Mouse (Mus musculus) embryonic facial prominence, embryonic 10.5 days (tissue): ENCODE results near the gene Coro7. TPM values are rescaled to one million over a fixed set of nuclear protein-coding genes. Genes with fewer than 3 reads are reported as not detected.
A peak's percentile ranks its signal among the peaks of the same experiment; 100 is the strongest.

Experiments used
- DNase-seq: peaks from one replicate; pipeline ENCODE4 v3.0.0-alpha.2; 2017; ENCODE audit warnings: low spot score
- H3K27ac ChIP-seq: fragments of 300-500 bp; sonication (generic); replicated peaks from 2 replicates; pipeline ENCODE4 v1.5.1; 2016; ENCODE audit warnings: mild to moderate bottlenecking
- H3K27me3 ChIP-seq: fragments of 300-500 bp; sonication (generic); replicated peaks from 2 replicates; pipeline ENCODE4 v1.6.1; 2016; ENCODE audit warnings: low read depth, mild to moderate bottlenecking; ENCODE audit not compliant: poor library complexity, severe bottlenecking
- H3K36me3 ChIP-seq: fragments of 300-500 bp; sonication (generic); replicated peaks from 2 replicates; pipeline ENCODE4 v1.6.1; 2016; ENCODE audit warnings: mild to moderate bottlenecking, moderate library complexity
- H3K4me1 ChIP-seq: fragments of 300-500 bp; sonication (generic); 2 replicates; pipeline ENCODE4 v1.6.1; 2016
- H3K4me3 ChIP-seq: fragments of 300-500 bp; sonication (generic); 2 replicates; pipeline ENCODE4 v1.5.1; 2016; ENCODE audit warnings: mild to moderate bottlenecking, moderate library complexity
- H3K9me3 ChIP-seq: fragments of 300-500 bp; sonication (generic); 2 replicates; pipeline ENCODE4 v1.6.1; 2016; ENCODE audit warnings: mild to moderate bottlenecking
- WGBS: fragments of 180-500 bp; shearing (Covaris S2); methylation state at CpG from one replicate; pipeline ENCODE4 v1.1.7; 2016; 5-methylcytosine and 5-hydroxymethylcytosine counted together
- polyA plus RNA-seq: library from polyadenylated mRNA; unstranded; fragments of >200 nt; fragmentation: Nextera tagmentation; extraction: Ambion mirVana; gene quantifications from 2 replicates; pipeline ENCODE4 v1.2.1, GENCODE M21; 2016

The Coro7 gene
- polyA plus RNA-seq, 1 experiment from 2014 or later: 23.3 TPM

DNA sequence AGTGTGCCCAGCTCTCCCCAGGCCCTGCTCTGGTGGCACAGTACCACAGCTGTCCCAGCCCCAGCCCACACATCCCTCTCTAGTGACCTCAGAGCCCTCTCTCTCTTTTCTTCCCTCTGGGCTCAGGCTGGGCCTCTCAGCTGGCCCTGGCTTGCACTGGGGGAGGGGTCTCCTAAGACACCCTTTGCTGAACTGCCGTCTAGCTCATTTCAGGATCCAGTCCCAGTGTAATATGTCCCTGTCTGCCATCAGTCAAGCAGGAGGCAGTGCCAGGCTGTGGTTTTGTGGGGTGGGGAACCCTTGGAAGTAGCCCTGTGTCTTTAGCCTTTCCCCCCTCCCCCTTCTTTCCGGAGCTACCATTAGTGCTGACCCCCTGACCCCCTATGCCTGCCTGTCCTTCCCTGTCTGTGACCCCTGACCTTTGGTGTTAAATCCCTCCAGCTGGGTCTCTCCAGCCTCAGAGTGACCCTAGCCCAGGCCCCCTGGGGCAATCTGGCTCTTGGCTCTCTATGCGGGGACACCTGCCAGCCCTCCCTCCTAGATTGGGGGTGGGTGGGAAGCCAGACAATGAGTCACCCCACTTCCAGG is 83.3 kb downstream of the Coro7 start:
- DNase-seq: peak; percentile 65
- Histone ChIP-seq H3K36me3 (0 out of 2 replicates have a peak, but pooled peaks cover 2% of the 10 kb centered on the region), H3K27ac (peak overlapping the region; percentile 96), H3K27me3 (no peaks in the 10 kb centered on the region), H3K4me3 (peak overlapping the region; percentile 83), H3K4me1 (peaks cover 87% of the 10 kb centered on the region), H3K9me3 (no peaks in the 10 kb centered on the region)
- 5% methylated on average over 3 of the region's 3 CpGs for WGBS

DNA sequence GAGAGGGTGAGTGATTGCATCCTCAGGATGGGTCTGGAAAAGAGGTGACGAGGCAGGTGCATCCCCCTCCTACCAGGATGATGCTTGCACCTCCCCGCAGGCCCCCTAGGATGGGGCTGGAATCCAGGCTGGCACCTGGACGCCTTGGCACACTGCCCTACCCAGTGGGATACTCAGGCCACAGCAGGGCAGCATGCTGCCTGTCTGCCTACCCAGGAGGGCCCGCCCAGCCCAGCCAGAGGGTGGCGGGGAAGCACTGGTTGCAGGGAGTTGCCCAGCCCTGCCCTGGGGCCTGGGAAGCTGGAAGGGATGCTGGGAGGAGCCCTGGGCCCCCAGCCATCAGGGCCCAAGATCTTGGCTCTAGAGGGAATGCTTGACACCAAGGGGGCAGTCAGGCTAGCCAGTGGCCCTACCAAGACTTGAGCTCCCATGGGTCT is 84.0 kb downstream of the Coro7 start:
- Histone ChIP-seq H3K4me3 (peak overlapping the region; percentile 83), H3K27ac (peak overlapping the region; percentile 96), H3K9me3 (no peaks in the 10 kb centered on the region), H3K36me3 (peaks cover 6% of the 10 kb centered on the region), H3K27me3 (no peaks in the 10 kb centered on the region), H3K4me1 (peaks cover 80% of the 10 kb centered on the region)
- peak; percentile 38 for DNase-seq
- WGBS: 0% methylated on average over 5 of the region's 5 CpGs

DNA sequence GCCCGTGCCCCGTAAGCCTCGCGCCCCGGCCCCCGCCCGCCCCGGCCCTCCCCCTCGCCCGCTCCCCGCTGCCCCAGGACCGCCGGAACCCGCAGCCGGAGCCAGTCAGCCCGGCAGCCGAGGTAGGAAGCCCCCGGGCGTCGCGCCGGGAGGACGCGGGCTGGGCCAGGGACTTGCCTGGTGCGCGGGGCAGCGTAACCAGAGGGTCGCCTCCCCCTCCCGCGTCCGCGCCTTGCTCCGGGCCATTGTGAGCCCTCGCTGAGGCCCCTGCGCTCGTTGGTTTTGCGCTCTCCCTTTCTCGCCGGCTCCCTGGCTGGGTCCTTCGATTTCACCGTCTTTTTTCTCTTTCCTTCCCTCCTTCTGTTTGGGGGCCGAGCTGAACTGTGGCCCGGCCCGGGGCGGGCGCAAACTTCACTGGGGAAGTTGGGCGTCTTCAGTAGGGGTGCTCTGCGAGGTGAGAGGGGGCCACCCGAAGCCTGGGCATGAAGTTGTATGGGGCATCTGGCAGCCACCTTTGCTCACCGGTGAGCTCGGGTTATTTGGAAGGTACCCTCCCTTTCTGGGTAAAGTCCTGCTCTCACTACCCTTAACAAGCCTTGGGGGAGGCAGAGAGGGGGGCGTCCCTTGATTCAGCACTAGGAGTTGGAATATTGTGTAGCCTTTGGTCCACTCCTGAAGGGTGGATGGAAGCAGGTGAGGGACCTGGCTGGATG is 84.6 kb downstream of the Coro7 start:
- no peak for DNase-seq
- Histone ChIP-seq H3K36me3 (peaks cover 12% of the 10 kb centered on the region), H3K9me3 (no peaks in the 10 kb centered on the region), H3K4me3 (peak overlapping the region; percentile 83), H3K27ac (peak overlapping the region; percentile 96), H3K4me1 (peaks cover 74% of the 10 kb centered on the region), H3K27me3 (no peaks in the 10 kb centered on the region)
- WGBS: under 1% methylated on average over 46 of the region's 52 CpGs

GRCm38 (mm10) chr16:4593971-4594813 is 85.4 kb downstream of the Coro7 start, which contains the start of gene Glis2:
Gene Glis2 (plus strand): TSS chr16:4594713.
- Histone ChIP-seq H3K9me3 (no peaks in the 10 kb centered on the region), H3K36me3 (peaks cover 13% of the 10 kb centered on the region), H3K27ac (peak within 1 kb of the TSS; percentile 96), H3K4me3 (peak within 1 kb of the TSS; percentile 83), H3K4me1 (peaks cover 66% of the 10 kb centered on the region), H3K27me3 (no peaks in the 10 kb centered on the region)
- DNase-seq: peak; percentile 96
- WGBS: under 1% methylated on average over 51 of the region's 74 CpGs

GRCm38 (mm10) chr16:4592909-4593875 is 86.4 kb downstream of the Coro7 start:
- H3K9me3 ChIP-seq: no peaks in the 10 kb centered on the region
- 16% methylated on average over 32 of the region's 32 CpGs for WGBS
- H3K4me1 ChIP-seq: peaks cover 56% of the 10 kb centered on the region
- H3K4me3 ChIP-seq: peak overlapping the region; percentile 83
- H3K27ac ChIP-seq: peak overlapping the region; percentile 96
- H3K27me3 ChIP-seq: no peaks in the 10 kb centered on the region
- H3K36me3 ChIP-seq: peaks cover 13% of the 10 kb centered on the region
- peak; percentile 62 for DNase-seq

- H3K4me3 ChIP-seq: no peak overlapping the region
- H3K27me3 ChIP-seq: no peaks in the 10 kb centered on the region
- H3K4me1 ChIP-seq: peaks cover 53% of the 10 kb centered on the region
- H3K36me3 ChIP-seq: peaks cover 13% of the 10 kb centered on the region
- no peak overlapping the region for H3K27ac ChIP-seq
- 95% methylated on average over 9 of the region's 9 CpGs for WGBS
- no peaks in the 10 kb centered on the region for H3K9me3 ChIP-seq
- no peak for DNase-seq
Observed at GRCm38 (mm10) chr16:4590236-4590635, 89.3 kb downstream of the Coro7 start.

- Histone ChIP-seq H3K27me3 (no peaks in the 10 kb centered on the region), H3K9me3 (no peaks in the 10 kb centered on the region), H3K4me3 (peak overlapping the region; percentile 58; the same call in 1 of the 2 replicates), H3K4me1 (peaks cover 32% of the 10 kb centered on the region), H3K36me3 (peaks cover 13% of the 10 kb centered on the region), H3K27ac (peak overlapping the region; percentile 91)
- DNase-seq: peak; percentile 18
- WGBS: 57% methylated on average over 5 of the region's 5 CpGs
Observed at GRCm38 (mm10) chr16:4587516-4588210, 91.9 kb downstream of the Coro7 start.

DNA sequence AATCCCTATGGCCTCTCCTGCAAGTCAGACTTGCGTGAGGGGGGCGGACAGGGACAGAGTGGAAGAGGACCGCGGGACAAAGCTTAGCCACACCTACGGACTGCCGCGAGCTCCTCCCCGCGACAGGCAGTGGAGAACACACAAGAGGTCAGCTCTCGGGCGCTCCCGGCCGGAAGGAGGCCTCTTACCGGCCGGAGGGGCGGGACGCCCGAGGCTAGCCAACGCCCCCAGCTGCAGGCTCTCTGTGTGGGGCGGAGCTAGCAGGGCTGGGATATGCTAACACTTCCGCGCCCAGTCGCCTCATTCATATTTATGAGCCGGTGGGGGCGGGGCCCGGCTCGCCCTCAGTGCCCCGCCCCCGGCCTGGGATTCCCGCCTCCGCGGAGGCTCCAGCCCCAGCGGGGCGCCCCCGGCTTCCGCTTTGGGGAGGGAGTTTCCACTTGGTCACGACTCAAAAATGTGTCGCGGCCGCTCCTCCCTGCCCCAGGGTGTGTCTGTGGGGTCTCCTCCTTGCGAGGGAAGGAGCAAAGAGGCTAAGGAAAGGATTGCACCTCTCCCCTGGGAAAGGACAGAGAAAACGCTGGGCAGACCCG is 93.0 kb downstream of the Coro7 start:
- peaks cover 13% of the 10 kb centered on the region for H3K36me3 ChIP-seq
- H3K9me3 ChIP-seq: no peaks in the 10 kb centered on the region
- DNase-seq: peak; percentile 98
- peak overlapping the region; percentile 58 for H3K4me3 ChIP-seq
- H3K27ac ChIP-seq: peak overlapping the region; percentile 91
- WGBS: under 1% methylated on average over 43 of the region's 43 CpGs
- H3K4me1 ChIP-seq: peaks cover 27% of the 10 kb centered on the region
- H3K27me3 ChIP-seq: no peaks in the 10 kb centered on the region

GRCm38 (mm10) chr16:4585642-4586530 is 93.7 kb downstream of the Coro7 start:
- Histone ChIP-seq H3K4me1 (peaks cover 27% of the 10 kb centered on the region), H3K4me3 (peak overlapping the region; percentile 58)
- no peak for DNase-seq

GRCm38 (mm10) chr16:4584438-4584837 is 95.1 kb downstream of the Coro7 start:
- H3K9me3 ChIP-seq: no peaks in the 10 kb centered on the region
- WGBS: 79% methylated on average over 5 of the region's 5 CpGs
- no peak for DNase-seq
- no peaks in the 10 kb centered on the region for H3K36me3 ChIP-seq
- peaks cover 27% of the 10 kb centered on the region for H3K4me1 ChIP-seq
- no peak overlapping the region for H3K27ac ChIP-seq
- no peak overlapping the region for H3K4me3 ChIP-seq
- no peaks in the 10 kb centered on the region for H3K27me3 ChIP-seq

More at GRCm38 (mm10) chr16:4585642-4586530, 93.7 kb downstream of the Coro7 start:
- Histone ChIP-seq H3K27me3 (no peaks in the 10 kb centered on the region), H3K27ac (peak overlapping the region; percentile 91), H3K9me3 (no peaks in the 10 kb centered on the region), H3K36me3 (peaks cover 10% of the 10 kb centered on the region)
- WGBS: 10% methylated on average over 14 of the region's 14 CpGs
